Mouse (Mus musculus): ENCODE results near the gene Rce1. TPM values are rescaled to one million over a fixed set of nuclear protein-coding genes. Genes with fewer than 3 reads are reported as not detected.
"Not testable (repeated sequence)": the region's sequence is repeated elsewhere in the genome, so short reads cannot be mapped to it uniquely, and the experiment has no call there.

Gene Rce1
- polyA plus RNA-seq, 1 experiment from 2014 or later = 54.1 TPM

DNA sequence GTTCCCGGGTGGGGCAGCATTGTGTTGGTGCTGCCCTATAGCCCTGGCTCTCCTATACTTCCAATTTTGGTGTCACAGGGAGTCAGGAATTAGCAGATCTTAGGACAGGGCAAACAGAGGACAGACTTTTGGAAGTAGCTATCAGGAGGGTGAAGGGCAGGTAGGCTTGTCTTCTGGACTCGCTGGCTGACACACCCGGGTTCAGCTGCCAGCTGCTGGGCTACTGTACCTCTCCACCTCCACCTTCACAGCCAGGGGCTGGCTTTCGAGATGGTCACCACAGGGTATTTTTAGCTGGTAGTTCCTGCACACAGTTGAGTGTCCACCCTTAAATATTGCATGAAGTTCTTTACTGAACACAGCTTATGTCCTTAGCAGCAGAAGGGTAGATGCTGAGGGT lies 16.9 kb downstream of the Rce1 start:
- Histone ChIP-seq H3K4me3 (no peak overlapping the region), H3K9ac (no peak overlapping the region), H3K4me2 (no peak overlapping the region), H3K4me1 (peaks cover 19% of the 10 kb centered on the region), H3K27ac (no peak overlapping the region), H3K36me3 (replicated peaks) (no peaks in the 10 kb centered on the region; the same call in 1 of the 2 replicates), H3K27me3 (replicated peaks) (no peaks in the 10 kb centered on the region), H3K9me3 (no peaks in the 10 kb centered on the region)
- 85% methylated on average over 4 of the region's 4 CpGs for WGBS
- ATAC-seq (replicated peaks) = no peak

DNA sequence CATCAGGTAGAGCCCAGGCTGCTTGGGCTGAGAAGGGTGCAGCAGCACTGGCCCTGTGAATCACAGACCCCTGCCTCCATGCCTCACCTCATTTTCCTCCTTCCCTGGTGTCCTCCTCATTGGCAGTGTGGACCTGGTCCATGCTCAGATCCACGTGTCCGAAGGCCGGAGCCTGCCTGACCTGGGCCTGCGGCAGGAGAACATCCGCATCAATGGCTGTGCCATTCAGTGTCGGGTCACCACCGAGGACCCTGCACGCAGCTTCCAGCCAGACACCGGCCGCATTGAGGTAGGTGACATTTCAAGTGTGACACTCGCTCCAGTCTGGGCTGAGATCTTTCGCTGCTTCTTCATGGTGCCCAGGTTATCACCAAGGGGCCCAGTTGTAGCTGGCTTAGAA lies 18.0 kb downstream of the Rce1 start:
- Histone ChIP-seq H3K4me3 (no peak overlapping the region), H3K9ac (no peak overlapping the region), H3K9me3 (no peaks in the 10 kb centered on the region), H3K4me1 (peaks cover 7% of the 10 kb centered on the region), H3K27ac (no peak overlapping the region), H3K27me3 (replicated peaks) (no peaks in the 10 kb centered on the region), H3K4me2 (no peak overlapping the region), H3K36me3 (replicated peaks) (no peaks in the 10 kb centered on the region)
- ATAC-seq (replicated peaks) = no peak
- WGBS = 90% methylated on average over 12 of the region's 12 CpGs

DNA sequence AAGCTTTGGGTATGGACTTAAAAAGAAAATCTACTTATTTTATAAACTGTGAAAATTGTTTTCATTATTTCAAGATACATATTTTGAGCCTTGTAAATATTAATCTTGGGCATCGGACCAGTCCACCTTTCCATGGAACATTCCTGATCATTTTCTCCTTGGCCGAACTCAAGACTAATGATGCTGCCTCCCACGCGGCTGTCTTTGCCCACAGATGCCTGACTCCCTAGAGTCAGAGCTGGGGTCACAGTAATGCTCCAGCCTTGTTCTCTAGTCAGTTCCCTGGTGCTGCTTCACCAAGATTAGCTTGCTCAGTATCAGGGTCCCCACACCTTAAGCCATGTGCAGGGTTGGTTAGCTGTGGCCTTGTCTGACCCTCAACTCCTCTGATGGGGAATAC lies 19.8 kb downstream of the Rce1 start:
- no peaks in the 10 kb centered on the region for H3K27me3 ChIP-seq (replicated peaks)
- H3K4me3 ChIP-seq = no peak overlapping the region
- no peak overlapping the region for H3K9ac ChIP-seq
- no peak for ATAC-seq (replicated peaks)
- no peaks in the 10 kb centered on the region for H3K9me3 ChIP-seq
- no peaks in the 10 kb centered on the region for H3K36me3 ChIP-seq (replicated peaks)
- no peak overlapping the region for H3K4me2 ChIP-seq
- no peaks in the 10 kb centered on the region for H3K4me1 ChIP-seq
- H3K27ac ChIP-seq = no peak overlapping the region
- 91% methylated on average over 4 of the region's 4 CpGs for WGBS

DNA sequence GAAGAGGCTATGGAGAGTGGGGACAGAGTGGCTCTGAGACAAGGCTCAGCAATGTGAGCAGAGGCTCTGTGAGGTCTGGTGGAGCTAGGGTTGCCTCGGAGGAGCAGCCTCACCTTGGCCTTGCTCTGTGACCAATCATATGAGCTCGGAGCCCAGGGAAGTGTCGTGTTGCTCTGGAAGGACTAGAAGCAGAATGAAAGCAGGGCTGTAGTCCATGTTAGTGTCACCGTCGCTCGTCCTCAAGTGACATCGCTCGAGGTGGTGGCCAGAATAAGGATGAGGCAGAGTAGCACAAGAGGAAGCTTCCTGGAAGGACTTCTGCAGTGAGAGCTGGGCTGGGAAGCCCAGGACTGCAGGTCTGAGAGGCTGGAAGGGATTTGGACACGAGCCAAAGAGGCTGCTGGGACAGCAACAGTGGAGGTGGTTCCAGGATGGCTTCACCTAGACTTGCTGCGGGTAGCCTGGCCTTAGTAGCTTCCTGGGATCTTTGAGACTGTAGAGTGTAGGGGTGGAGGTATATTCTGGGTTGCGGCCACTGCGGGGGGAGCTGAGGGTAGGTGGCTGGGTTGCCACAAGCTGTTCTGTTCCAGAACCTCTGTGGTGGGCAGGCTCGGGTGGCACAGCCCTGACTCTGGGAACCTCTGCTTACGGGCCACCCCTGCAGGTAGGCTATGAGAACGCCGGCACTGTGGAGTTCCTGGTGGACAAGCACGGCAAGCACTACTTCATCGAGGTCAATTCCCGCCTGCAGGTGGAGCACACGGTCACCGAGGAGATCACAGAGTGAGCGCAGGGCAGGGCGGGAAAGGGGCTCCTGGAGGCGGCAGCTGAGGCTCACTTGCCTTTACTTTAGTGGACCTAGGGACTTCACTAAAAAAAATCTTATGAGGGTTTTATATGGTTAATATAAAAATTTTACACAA lies 21.4 kb downstream of the Rce1 start:
- ATAC-seq (replicated peaks) = no peak
- Histone ChIP-seq H3K9ac (no peak overlapping the region), H3K9me3 (no peaks in the 10 kb centered on the region), H3K4me2 (no peak overlapping the region), H3K4me1 (no peaks in the 10 kb centered on the region), H3K36me3 (replicated peaks) (no peaks in the 10 kb centered on the region), H3K27me3 (replicated peaks) (no peaks in the 10 kb centered on the region), H3K27ac (no peak overlapping the region), H3K4me3 (no peak overlapping the region)
- WGBS = 39% methylated on average over 24 of the region's 24 CpGs

DNA sequence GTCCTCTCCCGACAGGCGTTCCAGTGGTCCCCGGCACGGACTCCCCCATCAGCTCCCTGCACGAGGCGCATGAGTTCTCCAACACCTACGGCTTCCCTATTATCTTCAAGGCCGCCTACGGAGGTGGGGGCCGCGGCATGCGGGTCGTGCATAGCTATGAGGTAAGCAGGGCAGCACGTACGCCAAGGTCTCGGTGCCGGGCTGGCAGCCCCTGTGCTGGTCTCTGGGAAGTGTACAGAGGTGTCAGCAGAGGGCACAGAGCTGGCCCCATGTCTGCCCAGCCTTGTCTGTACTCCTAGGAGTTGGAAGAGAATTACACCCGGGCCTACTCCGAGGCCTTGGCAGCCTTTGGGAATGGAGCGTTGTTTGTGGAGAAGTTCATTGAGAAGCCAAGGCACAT lies 23.0 kb downstream of the Rce1 start:
- Histone ChIP-seq H3K9ac (no peak overlapping the region), H3K9me3 (no peaks in the 10 kb centered on the region), H3K4me3 (no peak overlapping the region), H3K36me3 (replicated peaks) (no peaks in the 10 kb centered on the region), H3K27me3 (replicated peaks) (no peaks in the 10 kb centered on the region), H3K4me2 (no peak overlapping the region), H3K27ac (no peak overlapping the region), H3K4me1 (no peaks in the 10 kb centered on the region)
- 87% methylated on average over 20 of the region's 20 CpGs for WGBS
- ATAC-seq (replicated peaks) = no peak

DNA sequence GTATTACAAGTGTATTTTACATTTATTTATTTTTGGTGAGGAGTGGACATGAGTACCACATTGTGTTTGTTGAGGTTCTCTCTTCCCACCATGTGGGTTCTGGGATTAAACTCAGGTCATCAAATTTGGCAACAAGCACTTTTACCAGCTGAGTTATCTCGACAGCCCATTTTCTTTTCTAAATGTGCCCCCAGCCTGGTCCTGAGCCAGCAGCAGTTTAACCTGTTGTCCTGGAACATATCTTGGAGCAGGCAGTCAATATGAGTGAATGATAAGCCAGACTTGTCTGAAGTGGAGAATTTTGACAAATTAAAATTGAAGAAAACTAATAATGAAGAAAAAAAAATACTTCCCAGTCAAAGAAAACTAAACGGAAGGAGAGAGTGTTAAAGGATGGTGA lies 29.4 kb downstream of the Rce1 start:
- no peaks in the 10 kb centered on the region for H3K36me3 ChIP-seq (replicated peaks)
- no peaks in the 10 kb centered on the region for H3K9me3 ChIP-seq
- H3K4me1 ChIP-seq = no peaks in the 10 kb centered on the region
- H3K9ac ChIP-seq = no peak overlapping the region
- no peak overlapping the region for H3K4me2 ChIP-seq
- H3K27me3 ChIP-seq (replicated peaks) = no peaks in the 10 kb centered on the region
- ATAC-seq (replicated peaks) = no peak
- H3K27ac ChIP-seq = no peak overlapping the region
- WGBS = 77% methylated on average over 2 of the region's 2 CpGs
- no peak overlapping the region for H3K4me3 ChIP-seq

DNA sequence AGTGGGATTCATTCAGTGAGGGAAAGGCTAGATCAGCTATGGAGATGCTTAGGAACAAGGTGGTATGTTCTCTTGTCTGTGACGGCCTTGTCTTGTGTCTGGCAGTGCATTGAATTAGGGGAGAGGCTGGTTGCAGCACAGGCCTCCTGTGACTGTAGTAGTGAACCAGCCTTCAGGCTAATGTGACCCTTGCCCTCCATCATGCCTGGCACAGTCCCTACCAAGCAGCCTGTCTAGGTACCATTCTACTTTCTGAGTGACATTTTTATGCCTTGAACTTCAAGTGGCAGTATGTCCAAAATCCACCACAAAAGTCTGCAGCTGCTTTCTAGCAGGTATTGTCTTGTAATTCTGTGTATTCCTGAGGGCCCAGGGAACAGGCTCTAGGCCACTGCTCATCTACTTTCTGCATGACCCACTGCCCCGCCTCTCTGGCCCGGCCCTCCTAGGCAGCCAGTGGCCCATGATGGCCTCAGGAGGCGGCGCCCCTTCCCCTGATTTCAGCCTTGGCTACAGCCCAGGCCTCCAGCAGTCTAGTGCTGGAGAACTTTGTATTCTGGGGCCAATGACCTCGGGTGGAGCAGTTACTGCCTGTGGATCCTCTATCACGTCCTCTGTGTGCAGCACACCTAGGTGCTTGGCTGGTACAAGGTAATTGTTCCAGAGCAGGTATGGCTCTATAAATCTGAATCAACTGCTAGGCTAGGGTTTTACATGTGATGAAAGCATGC lies 31.5 kb downstream of the Rce1 start:
- no peak for ATAC-seq (replicated peaks)

DNA sequence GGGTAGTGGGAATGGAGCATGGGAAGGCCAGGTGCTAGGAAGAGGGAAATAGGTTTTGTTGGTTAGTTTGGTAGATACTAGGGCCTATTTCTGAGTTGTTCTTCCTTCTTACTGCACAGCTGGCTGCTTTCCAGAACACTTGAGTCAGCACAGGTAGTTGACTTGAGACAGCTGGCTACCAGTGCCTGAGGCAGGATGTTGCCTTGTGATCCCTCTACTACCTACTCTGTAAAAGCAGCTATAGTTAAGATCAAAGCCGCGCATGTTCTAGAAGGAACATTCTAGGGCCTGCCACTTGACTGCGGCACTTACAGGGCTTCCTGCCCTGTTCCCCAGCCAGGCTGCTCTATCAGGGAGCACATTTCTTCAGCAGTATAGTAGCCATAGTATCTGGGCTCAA lies 35.4 kb downstream of the Rce1 start:
- Histone ChIP-seq H3K27me3 (replicated peaks) (no peaks in the 10 kb centered on the region), H3K27ac (no peak overlapping the region), H3K9ac (no peak overlapping the region), H3K9me3 (no peaks in the 10 kb centered on the region), H3K4me3 (no peak overlapping the region), H3K4me1 (no peaks in the 10 kb centered on the region), H3K4me2 (no peak overlapping the region), H3K36me3 (replicated peaks) (no peaks in the 10 kb centered on the region)
- no peak for ATAC-seq (replicated peaks)
- 90% methylated on average over 3 of the region's 3 CpGs for WGBS

More for the DNA sequence above, 31.5 kb downstream of the Rce1 start:
- Histone ChIP-seq H3K4me1 (no peaks in the 10 kb centered on the region), H3K27me3 (replicated peaks) (no peaks in the 10 kb centered on the region), H3K9me3 (no peaks in the 10 kb centered on the region), H3K36me3 (replicated peaks) (no peaks in the 10 kb centered on the region), H3K4me3 (no peak overlapping the region), H3K27ac (no peak overlapping the region), H3K4me2 (no peak overlapping the region), H3K9ac (no peak overlapping the region)
- WGBS = 50% methylated on average over 7 of the region's 7 CpGs

DNA sequence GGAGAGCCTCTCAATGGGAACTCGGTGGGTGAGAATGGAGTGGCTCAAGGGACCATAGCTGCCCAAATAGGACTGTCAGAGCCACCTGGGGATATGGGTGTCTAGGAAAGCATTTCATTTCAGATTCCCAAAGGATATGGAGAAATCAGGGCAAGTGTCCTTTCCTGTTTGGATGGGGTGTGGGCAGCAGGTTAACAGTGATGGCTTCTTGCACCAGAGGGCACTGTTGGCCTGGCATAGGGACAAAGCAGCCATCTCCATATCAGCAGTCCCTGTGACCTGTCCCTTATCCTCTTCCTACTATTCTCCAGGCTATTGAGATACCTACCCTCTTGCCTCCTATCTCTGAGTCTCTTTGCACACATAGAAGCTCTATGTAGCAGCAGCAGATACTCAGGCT lies 36.4 kb downstream of the Rce1 start:
- ATAC-seq (replicated peaks) = no peak
- 60% methylated on average over 1 of the region's 1 CpGs for WGBS

DNA sequence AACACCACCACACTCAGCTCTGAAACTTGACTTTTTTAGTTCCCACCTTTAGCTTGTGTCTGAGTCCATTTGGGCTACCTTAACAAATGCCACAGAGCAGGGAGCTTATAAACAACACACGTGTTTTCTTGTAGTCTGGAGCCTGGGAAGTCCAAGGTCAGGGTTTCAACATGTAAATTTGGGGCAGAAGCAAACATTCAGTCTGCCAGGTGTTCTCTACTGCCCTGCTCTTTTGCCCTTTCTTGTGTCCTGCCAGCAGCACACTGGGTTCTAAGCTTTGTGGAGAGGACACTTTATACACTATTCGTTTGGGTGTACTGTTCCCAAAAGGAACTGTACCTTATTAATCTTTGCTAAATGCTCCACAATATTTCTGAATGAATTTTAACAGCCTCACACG lies 37.0 kb downstream of the Rce1 start:
- no peak for ATAC-seq (replicated peaks)
- no peak overlapping the region for H3K4me3 ChIP-seq
- H3K36me3 ChIP-seq (replicated peaks) = no peaks in the 10 kb centered on the region
- H3K9ac ChIP-seq = no peak overlapping the region
- 77% methylated on average over 3 of the region's 3 CpGs for WGBS
- H3K4me2 ChIP-seq = no peak overlapping the region
- H3K27ac ChIP-seq = no peak overlapping the region
- no peaks in the 10 kb centered on the region for H3K4me1 ChIP-seq
- H3K27me3 ChIP-seq (replicated peaks) = no peaks in the 10 kb centered on the region
- no peaks in the 10 kb centered on the region for H3K9me3 ChIP-seq

More for the DNA sequence above, 36.4 kb downstream of the Rce1 start:
- no peak overlapping the region for H3K4me3 ChIP-seq
- no peaks in the 10 kb centered on the region for H3K9me3 ChIP-seq
- H3K4me1 ChIP-seq = no peaks in the 10 kb centered on the region
- H3K27ac ChIP-seq = no peak overlapping the region
- H3K9ac ChIP-seq = no peak overlapping the region
- no peaks in the 10 kb centered on the region for H3K27me3 ChIP-seq (replicated peaks)
- H3K36me3 ChIP-seq (replicated peaks) = no peaks in the 10 kb centered on the region
- H3K4me2 ChIP-seq = no peak overlapping the region

DNA sequence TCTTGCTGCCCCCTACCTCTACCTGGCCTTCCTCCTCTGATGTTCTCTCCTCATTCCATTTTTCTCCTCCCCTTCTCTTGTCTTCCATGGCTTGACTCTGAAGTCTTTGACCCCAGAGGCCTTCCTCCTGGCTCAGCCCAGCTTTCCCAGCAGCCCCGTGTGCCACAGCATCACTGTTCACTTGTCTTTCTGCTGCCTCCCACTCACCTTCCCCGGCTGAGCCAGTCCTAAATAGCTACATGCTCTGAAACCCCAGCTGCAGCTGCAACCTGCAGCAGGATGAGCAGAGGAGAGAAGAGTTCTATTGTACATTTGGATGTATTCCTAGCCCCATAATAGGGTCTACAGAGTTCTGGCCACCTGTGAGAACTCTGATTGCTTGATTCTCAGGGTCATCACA lies 38.0 kb downstream of the Rce1 start:
- Histone ChIP-seq H3K4me2 (no peak overlapping the region), H3K27ac (no peak overlapping the region), H3K9ac (no peak overlapping the region), H3K4me1 (no peaks in the 10 kb centered on the region), H3K36me3 (replicated peaks) (no peaks in the 10 kb centered on the region), H3K27me3 (replicated peaks) (no peaks in the 10 kb centered on the region), H3K9me3 (no peaks in the 10 kb centered on the region), H3K4me3 (no peak overlapping the region)
- WGBS = 65% methylated on average over 2 of the region's 2 CpGs
- no peak for ATAC-seq (replicated peaks)

DNA sequence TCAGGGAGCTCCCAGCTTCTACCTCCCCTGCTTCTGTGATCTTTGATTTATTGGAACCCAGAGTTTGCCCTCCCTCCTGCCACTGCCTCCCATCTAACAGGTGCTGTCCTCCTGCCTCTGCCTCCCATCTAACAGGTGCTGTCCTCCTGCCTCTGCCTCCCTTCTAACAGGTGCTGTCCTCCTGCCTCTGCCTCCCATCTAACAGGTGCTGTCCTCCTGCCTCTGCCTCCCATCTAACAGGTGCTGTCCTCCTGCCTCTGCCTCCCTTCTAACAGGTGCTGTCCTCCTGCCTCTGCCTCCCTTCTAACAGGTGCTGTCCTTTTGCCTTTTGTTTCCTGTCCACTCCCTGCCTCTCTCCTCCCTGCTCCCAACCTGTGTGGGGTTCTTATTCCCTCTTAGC lies 38.7 kb downstream of the Rce1 start:
- H3K27me3 ChIP-seq (replicated peaks); H3K9ac ChIP-seq; H3K36me3 ChIP-seq (replicated peaks); H3K4me2 ChIP-seq; H3K4me1 ChIP-seq; H3K9me3 ChIP-seq; ATAC-seq (replicated peaks); H3K27ac ChIP-seq; H3K4me3 ChIP-seq: not testable (repeated sequence)

DNA sequence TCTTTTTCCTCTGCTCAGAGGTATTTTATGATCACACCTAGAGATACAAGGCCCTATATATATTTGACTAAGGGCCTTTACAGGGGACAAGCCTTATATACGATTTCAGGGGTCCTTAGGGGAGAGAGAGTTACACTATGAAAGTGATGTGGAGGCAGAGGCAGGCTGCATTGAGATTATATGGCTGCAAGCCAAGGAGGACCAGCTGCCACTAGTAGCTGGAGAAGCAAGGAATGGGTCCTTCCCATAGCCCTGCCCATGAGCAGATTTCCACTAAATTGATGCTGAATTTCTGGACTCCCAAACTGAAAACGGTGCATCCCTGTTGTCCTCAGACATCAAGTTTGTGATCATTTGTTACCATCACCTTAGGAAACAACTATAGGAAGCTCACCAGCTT lies 41.6 kb downstream of the Rce1 start:
- no peak for ATAC-seq (replicated peaks)
- no peaks in the 10 kb centered on the region for H3K27me3 ChIP-seq (replicated peaks)
- H3K4me2 ChIP-seq = no peak overlapping the region
- H3K9ac ChIP-seq = no peak overlapping the region
- no peaks in the 10 kb centered on the region for H3K9me3 ChIP-seq
- no peaks in the 10 kb centered on the region for H3K4me1 ChIP-seq
- H3K4me3 ChIP-seq = no peak overlapping the region
- H3K36me3 ChIP-seq (replicated peaks) = no peaks in the 10 kb centered on the region
- whole genome bisulfite sequencing = 57% methylated on average over 2 of the region's 2 CpGs
- H3K27ac ChIP-seq = no peak overlapping the region
